Mouse (Mus musculus) MEL (cell line): ENCODE data around the gene Ipcef1. TPM values are rescaled to one million over a fixed set of nuclear protein-coding genes. Genes with fewer than 3 reads are reported as not detected.

Experiments
- DNase-seq: peaks from one replicate; pipeline ENCODE4 v3.0.0; 2011; ENCODE audit warnings: low read depth, low spot score
- H3K27ac ChIP-seq: 2 replicates; pipeline ENCODE4 v1.5.1; 2012; ENCODE audit warnings: low read depth, mild to moderate bottlenecking, control low read depth, low read length, moderate library complexity; ENCODE audit not compliant: control insufficient read depth
- H3K27me3 ChIP-seq, 2 experiments: fragments of 150-350 bp in 1 of 2; sonication (generic) in 1 of 2; 2 replicates each; pipeline ENCODE4 v1.6.1; 2012; ENCODE audit warnings: low read length in 2 of 2, mild to moderate bottlenecking in 2 of 2, improper control_type of control experiment in 1 of 2, moderate library complexity in 1 of 2; ENCODE audit not compliant: insufficient read depth in 2 of 2, control insufficient read depth in 1 of 2
- H3K36me3 ChIP-seq, 2 experiments: 2 replicates each; pipeline ENCODE4 v1.6.1; 2012 to 2014; ENCODE audit warnings: low read length in 2 of 2, improper control_type of control experiment in 1 of 2, inconsistent platforms in 1 of 2, mild to moderate bottlenecking in 1 of 2; ENCODE audit not compliant: insufficient read depth in 2 of 2, control insufficient read depth in 1 of 2
- H3K4me1 ChIP-seq, 2 experiments: fragments of 150-350 bp in 1 of 2; sonication (generic) in 1 of 2; 2 replicates each; pipeline ENCODE4 v1.6.1; 2012; ENCODE audit warnings: low read length in 2 of 2, improper control_type of control experiment in 1 of 2, mild to moderate bottlenecking in 1 of 2; ENCODE audit not compliant: insufficient read depth in 2 of 2, control insufficient read depth in 1 of 2
- H3K4me3 ChIP-seq, 2 experiments: fragments of 150-350 bp in 1 of 2; sonication (generic) in 1 of 2; 2 replicates each; pipeline ENCODE4 v1.5.1; 2012; ENCODE audit warnings: low read depth in 2 of 2, low read length in 2 of 2, mild to moderate bottlenecking in 2 of 2, moderate library complexity in 2 of 2, control low read depth in 1 of 2, improper control_type of control experiment in 1 of 2; ENCODE audit not compliant: control insufficient read depth in 1 of 2, insufficient read depth in 1 of 2
- H3K79me2 ChIP-seq: 2 replicates; pipeline ENCODE4 v1.6.1; 2012; ENCODE audit warnings: mild to moderate bottlenecking, low read length, moderate library complexity; ENCODE audit not compliant: control insufficient read depth, poor library complexity, insufficient read depth
- H3K9ac ChIP-seq: 2 replicates; pipeline ENCODE4 v1.6.1; 2012; ENCODE audit warnings: low read depth, mild to moderate bottlenecking, control low read depth, low read length, moderate library complexity; ENCODE audit not compliant: control insufficient read depth, poor library complexity, severe bottlenecking
- H3K9me3 ChIP-seq: fragments of 150-350 bp; sonication (generic); replicated peaks from 2 replicates; pipeline ENCODE4 v1.6.1; 2012; ENCODE audit warnings: mild to moderate bottlenecking, low read length, improper control_type of control experiment, moderate library complexity; ENCODE audit not compliant: insufficient read depth
- BHLHE40 ChIP-seq: IDR thresholded peaks from 2 replicates; pipeline ENCODE4 v1.6.1; 2012; ENCODE audit warnings: low read depth, mild to moderate bottlenecking, inconsistent platforms, low read length, improper control_type of control experiment, borderline replicate concordance
- CHD1 ChIP-seq: IDR thresholded peaks from 2 replicates; pipeline ENCODE4 v1.6.1; 2012; ENCODE audit warnings: low read depth, mild to moderate bottlenecking, inconsistent platforms, low read length, improper control_type of control experiment
- CHD2 ChIP-seq: IDR thresholded peaks from 2 replicates; pipeline ENCODE4 v1.6.1; 2011; ENCODE audit warnings: low read length, improper control_type of control experiment
- CTCF ChIP-seq, 3 experiments: IDR thresholded peaks in 2 of 3; conservative IDR thresholded peaks in 1 of 3; 2 replicates each; pipeline ENCODE4 v1.5.1; 2011 to 2012; ENCODE audit warnings: low read length in 3 of 3, low read depth in 2 of 3, mild to moderate bottlenecking in 2 of 3, improper control_type of control experiment in 1 of 3, inconsistent platforms in 1 of 3, mixed read lengths in 1 of 3, moderate library complexity in 1 of 3; ENCODE audit not compliant: control insufficient read depth in 1 of 3, insufficient read depth in 1 of 3, poor library complexity in 1 of 3, severe bottlenecking in 1 of 3
- E2F4 ChIP-seq: IDR thresholded peaks from 2 replicates; pipeline ENCODE4 v1.6.1; 2011; ENCODE audit warnings: low read depth, low read length, improper control_type of control experiment, borderline replicate concordance
- ELF1 ChIP-seq: IDR thresholded peaks from 2 replicates; pipeline ENCODE4 v1.6.1; 2014; ENCODE audit warnings: low read depth, mild to moderate bottlenecking, inconsistent platforms, low read length, improper control_type of control experiment, moderate library complexity
- ETS1 ChIP-seq: IDR thresholded peaks from 2 replicates; pipeline ENCODE4 v1.6.1; 2012; ENCODE audit warnings: low read depth, mild to moderate bottlenecking, inconsistent platforms, low read length, improper control_type of control experiment, moderate library complexity
- GABPA ChIP-seq: IDR thresholded peaks from 2 replicates; pipeline ENCODE4 v1.6.1; 2012; ENCODE audit warnings: low read depth, mild to moderate bottlenecking, inconsistent platforms, low read length, improper control_type of control experiment, moderate library complexity
- HCFC1 ChIP-seq: IDR thresholded peaks from 2 replicates; pipeline ENCODE4 v1.6.1; 2012; ENCODE audit warnings: low read depth, mild to moderate bottlenecking, inconsistent platforms, low read length, improper control_type of control experiment, moderate library complexity
- JUND ChIP-seq: IDR thresholded peaks from 2 replicates; pipeline ENCODE4 v1.6.1; 2011; ENCODE audit warnings: low read depth, mild to moderate bottlenecking, improper control_type of control experiment, low read length
- MAFK ChIP-seq: IDR thresholded peaks from 2 replicates; pipeline ENCODE4 v1.6.1; 2011; ENCODE audit warnings: low read depth, mild to moderate bottlenecking, low read length, improper control_type of control experiment, borderline replicate concordance
- MAX ChIP-seq: IDR thresholded peaks from 2 replicates; pipeline ENCODE4 v1.6.1; 2011; ENCODE audit warnings: low read length, improper control_type of control experiment
- MAZ ChIP-seq: IDR thresholded peaks from 2 replicates; pipeline ENCODE4 v1.6.1; 2012; ENCODE audit warnings: low read depth, mild to moderate bottlenecking, inconsistent platforms, low read length, improper control_type of control experiment
- MEF2A ChIP-seq: IDR thresholded peaks from 2 replicates; pipeline ENCODE4 v1.6.1; 2014; ENCODE audit warnings: low read depth, mild to moderate bottlenecking, inconsistent platforms, low read length, improper control_type of control experiment; ENCODE audit not compliant: poor library complexity, insufficient replicate concordance, severe bottlenecking; ENCODE audit errors: extremely low read depth
- MYB ChIP-seq: IDR thresholded peaks from 2 replicates; pipeline ENCODE4 v1.6.1; 2011; ENCODE audit warnings: mild to moderate bottlenecking, low read depth, low read length, improper control_type of control experiment
- MYC ChIP-seq: IDR thresholded peaks from 2 replicates; pipeline ENCODE4 v1.6.1; 2011; ENCODE audit warnings: low read depth, mild to moderate bottlenecking, low read length, improper control_type of control experiment, moderate library complexity
- NELFE ChIP-seq: IDR thresholded peaks from 2 replicates; pipeline ENCODE4 v1.6.1; 2011; ENCODE audit warnings: low read depth, low read length, improper control_type of control experiment
- NRF1 ChIP-seq: IDR thresholded peaks from 2 replicates; pipeline ENCODE4 v1.6.1; 2014; ENCODE audit warnings: low read depth, mild to moderate bottlenecking, inconsistent platforms, low read length, improper control_type of control experiment, moderate library complexity; ENCODE audit not compliant: poor library complexity, insufficient read depth, severe bottlenecking
- POLR2AphosphoS2 ChIP-seq: IDR thresholded peaks from 2 replicates; pipeline ENCODE4 v1.6.1; 2011; ENCODE audit warnings: low read length, improper control_type of control experiment
- RAD21 ChIP-seq: IDR thresholded peaks from 2 replicates; pipeline ENCODE4 v1.6.1; 2011; ENCODE audit warnings: mild to moderate bottlenecking, low read depth, low read length, improper control_type of control experiment
- RCOR1 ChIP-seq: IDR thresholded peaks from 2 replicates; pipeline ENCODE4 v1.6.1; 2012; ENCODE audit warnings: low read depth, mild to moderate bottlenecking, inconsistent platforms, low read length, improper control_type of control experiment
- SIN3A ChIP-seq: IDR thresholded peaks from 2 replicates; pipeline ENCODE4 v1.6.1; 2012; ENCODE audit warnings: low read length, improper control_type of control experiment, inconsistent platforms
- SMC3 ChIP-seq: IDR thresholded peaks from 2 replicates; pipeline ENCODE4 v1.6.1; 2011; ENCODE audit warnings: low read depth, low read length, improper control_type of control experiment
- TBP ChIP-seq: IDR thresholded peaks from 2 replicates; pipeline ENCODE4 v1.8.0; 2011; ENCODE audit warnings: low read depth, low read length, improper control_type of control experiment
- UBTF ChIP-seq: IDR thresholded peaks from 2 replicates; pipeline ENCODE4 v1.6.1; 2012; ENCODE audit warnings: low read depth, mild to moderate bottlenecking, inconsistent platforms, low read length, improper control_type of control experiment, moderate library complexity, borderline replicate concordance; ENCODE audit not compliant: insufficient read depth
- USF1 ChIP-seq: IDR thresholded peaks from 2 replicates; pipeline ENCODE4 v1.6.1; 2014; ENCODE audit warnings: low read depth, mild to moderate bottlenecking, inconsistent platforms, low read length, improper control_type of control experiment, moderate library complexity
- ZC3H11A ChIP-seq: IDR thresholded peaks from 2 replicates; pipeline ENCODE4 v1.6.1; 2012; ENCODE audit warnings: low read depth, mild to moderate bottlenecking, inconsistent platforms, low read length, improper control_type of control experiment
- ZMIZ1 ChIP-seq: IDR thresholded peaks from 2 replicates; pipeline ENCODE4 v1.6.1; 2012; ENCODE audit warnings: low read depth, mild to moderate bottlenecking, inconsistent platforms, low read length, improper control_type of control experiment, moderate library complexity
- ZNF384 ChIP-seq: IDR thresholded peaks from 2 replicates; pipeline ENCODE4 v1.6.1; 2012; ENCODE audit warnings: low read depth, mild to moderate bottlenecking, inconsistent platforms, low read length, improper control_type of control experiment
- polyA plus RNA-seq, 2 experiments: library from polyadenylated mRNA; stranded (reverse) in 1 of 2; unstranded in 1 of 2; fragments of >175 nt in 1 of 2; fragments of >200 nt in 1 of 2; gene quantifications; 2 replicates each; pipeline versions ENCODE4 v1.2.1 to v1.2.4; 2012; ENCODE audit warnings: low replicate concordance in 2 of 2, low read depth in 1 of 2; ENCODE audit not compliant: insufficient read length in 2 of 2, insufficient read depth in 1 of 2, missing spikeins in 1 of 2
- total RNA-seq: library from RNA; depleted of rRNA; stranded (reverse); fragments of 300-350 nt; gene quantifications from 2 replicates; pipeline ENCODE4 v1.2.3, GENCODE M21; 2012

The Ipcef1 gene
- total and polyA plus RNA-seq, 3 experiments = not detected

GRCm38 (mm10) chr10:6983431-6983830 lies 68.8 kb downstream of the Ipcef1 start:
- TF ChIP-seq CHD2 = no peak
- TF ChIP-seq ELF1 = no peak
- TF ChIP-seq SIN3A = no peak
- no peak for TF ChIP-seq BHLHE40
- TF ChIP-seq TBP = no peak
- no peak for TF ChIP-seq RCOR1
- TF ChIP-seq MEF2A = no peak
- TF ChIP-seq CTCF (IDR thresholded peaks at IDR 0.05 in 2 of 3, conservative IDR thresholded peaks at IDR 0.05 in 1 of 3; ENCODE audit: control insufficient read depth in 1 of 3, insufficient read depth in 1 of 3, low read depth in 2 of 3, low read length in 3 of 3, poor library complexity in 1 of 3, severe bottlenecking in 1 of 3) = no peak
- TF ChIP-seq ZNF384 = no peak
- no peak for TF ChIP-seq NRF1
- TF ChIP-seq MYC = no peak
- TF ChIP-seq POLR2AphosphoS2 = no peak
- no peak for TF ChIP-seq GABPA
- no peak for TF ChIP-seq ETS1
- no peak for TF ChIP-seq HCFC1
- TF ChIP-seq MAZ = no peak
- TF ChIP-seq ZMIZ1 = no peak
- no peak for TF ChIP-seq MAX
- TF ChIP-seq NELFE = no peak
- TF ChIP-seq, all 39 proteins: peak for 0

GRCm38 (mm10) chr10:6982751-6983151 lies 69.5 kb downstream of the Ipcef1 start:
- no peaks in the 10 kb centered on the region for H3K4me1 ChIP-seq
- no peak for DNase-seq
- no peak overlapping the region for H3K9ac ChIP-seq
- H3K36me3 ChIP-seq = no peaks in the 10 kb centered on the region
- no peak overlapping the region for H3K4me3 ChIP-seq
- no peak for TF ChIP-seq SMC3
- no peak for TF ChIP-seq HCFC1
- TF ChIP-seq MAX = no peak
- TF ChIP-seq ZC3H11A = no peak
- no peak for TF ChIP-seq USF1
- TF ChIP-seq E2F4 = no peak
- TF ChIP-seq MYC = no peak
- TF ChIP-seq MYB = no peak
- no peak for TF ChIP-seq MEF2A
- TF ChIP-seq UBTF = no peak
- TF ChIP-seq TBP = no peak
- no peak for TF ChIP-seq CHD1
- no peak for TF ChIP-seq RAD21
- TF ChIP-seq ZMIZ1 = no peak
- no peak for TF ChIP-seq GABPA
- TF ChIP-seq JUND = no peak
- TF ChIP-seq MAZ = no peak
- no peak for TF ChIP-seq RCOR1
- TF ChIP-seq MAFK = no peak
- TF ChIP-seq, all 39 proteins: peak for 0
- Histone ChIP-seq H3K27me3 (no peaks in the 10 kb centered on the region), H3K9me3 (no peaks in the 10 kb centered on the region), H3K27ac (no peak overlapping the region), H3K79me2 (no peaks in the 10 kb centered on the region)

More at GRCm38 (mm10) chr10:6983431-6983830, 68.8 kb downstream of the Ipcef1 start:
- Histone ChIP-seq H3K27ac (no peak overlapping the region), H3K9me3 (no peaks in the 10 kb centered on the region), H3K79me2 (no peaks in the 10 kb centered on the region), H3K4me3 (no peak overlapping the region), H3K9ac (no peak overlapping the region), H3K27me3 (no peaks in the 10 kb centered on the region), H3K4me1 (no peaks in the 10 kb centered on the region), H3K36me3 (no peaks in the 10 kb centered on the region)
- DNase-seq = no peak
